Mouse (Mus musculus) cerebellum, postnatal 10 days (tissue): ENCODE measurements at regions not wholly inside any gene's neighbourhood (a gene's known extent, or its start where the extent isn't known, plus 50 kb on each side); places are given as distances from the start of the nearest gene placed in this dataset.
"Not testable (repeated sequence)": the region's sequence is repeated elsewhere in the genome, so short reads cannot be mapped to it uniquely, and the experiment has no call there.

Experiments used
- DNase-seq, 2 experiments: peaks; one replicate each; pipeline ENCODE4 v3.0.0; 2021; ENCODE audit warnings: mixed read lengths in 2 of 2

GRCm38 (mm10) chr8:52444366-52444765 lies 1067.2 kb upstream of the Aga start:
- DNase-seq: no peak

GRCm38 (mm10) chr8:52451761-52452160 lies 1059.8 kb upstream of the Aga start:
- not testable (repeated sequence) for DNase-seq

GRCm38 (mm10) chr8:52455617-52456016 lies 1055.9 kb upstream of the Aga start:
- no peak for DNase-seq

GRCm38 (mm10) chr8:52456271-52456670 lies 1055.3 kb upstream of the Aga start:
- DNase-seq: no peak

- no peak for DNase-seq
Observed at GRCm38 (mm10) chr8:52502396-52502795, 1009.1 kb upstream of the Aga start.

- no peak for DNase-seq
Observed at GRCm38 (mm10) chr8:52511790-52512189, 999.7 kb upstream of the Aga start.

- no peak for DNase-seq
Observed at GRCm38 (mm10) chr8:52543364-52543763, 968.2 kb upstream of the Aga start.

GRCm38 (mm10) chr8:52571166-52571832 lies 940.2 kb upstream of the Aga start:
- peak; percentile 91 to 92 for DNase-seq
